Mouse (Mus musculus) stomach, embryonic 15.5 days (tissue): ENCODE measurements around the gene Cfap43. TPM values are rescaled to one million over a fixed set of nuclear protein-coding genes. Genes with fewer than 3 reads are reported as not detected.

ENCODE experiments used
- ATAC-seq: fragments of 200-750 bp; cut with Nextera tagmentation; 2 replicates; pipeline ENCODE4 v1.8.0; 2017; ENCODE audit warnings: low read depth, moderate number of reproducible peaks, moderate TSS enrichment; ENCODE audit not compliant: insufficient read depth, low FRiP score
- H3K27ac ChIP-seq: fragments of 300-500 bp; sonication (generic); 2 replicates; pipeline ENCODE4 v1.5.1; 2015; ENCODE audit warnings: mild to moderate bottlenecking, inconsistent platforms
- H3K27me3 ChIP-seq: fragments of 300-500 bp; sonication (generic); replicated peaks from 2 replicates; pipeline ENCODE4 v1.6.1; 2015; ENCODE audit warnings: inconsistent platforms
- H3K36me3 ChIP-seq: fragments of 300-500 bp; sonication (generic); 2 replicates; pipeline ENCODE4 v1.6.1; 2015; ENCODE audit warnings: inconsistent platforms
- H3K4me1 ChIP-seq: fragments of 300-500 bp; sonication (generic); 2 replicates; pipeline ENCODE4 v1.6.1; 2015; ENCODE audit warnings: inconsistent platforms
- H3K4me2 ChIP-seq: fragments of 300-500 bp; sonication (generic); 2 replicates; pipeline ENCODE4 v1.6.1; 2015; ENCODE audit warnings: mild to moderate bottlenecking, inconsistent platforms
- H3K4me3 ChIP-seq: fragments of 300-500 bp; sonication (generic); replicated peaks from 2 replicates; pipeline ENCODE4 v1.5.1; 2015; ENCODE audit warnings: inconsistent platforms
- H3K9ac ChIP-seq: fragments of 300-500 bp; sonication (generic); 2 replicates; pipeline ENCODE4 v1.6.1; 2015; ENCODE audit warnings: inconsistent platforms
- H3K9me3 ChIP-seq: fragments of 300-500 bp; sonication (generic); 2 replicates; pipeline ENCODE4 v1.6.1; 2016; ENCODE audit warnings: inconsistent platforms
- WGBS: fragments of 180-500 bp; shearing (Covaris S2); methylation state at CpG from one replicate; pipeline ENCODE4 v1.1.7; 2015; 5-methylcytosine and 5-hydroxymethylcytosine counted together
- polyA plus RNA-seq: library from polyadenylated mRNA; unstranded; fragments of >200 nt; fragmentation: Nextera tagmentation; extraction: Ambion mirVana; gene quantifications from 2 replicates; pipeline ENCODE4 v1.2.1, GENCODE M21; 2015

Cfap43 gene
- 0.39 and 0.62 TPM in 2 replicates for polyA plus RNA-seq

GRCm38 (mm10) chr19:47919126-47919965 lies at the start of gene Cfap43, which contains the start of gene Itprip:
Cfap43 (minus strand) TSS chr19:47919287.
Itprip (minus strand) TSS chr19:47919299.
- no peaks in the 10 kb centered on the region for H3K9me3 ChIP-seq
- peak within 1 kb of the TSS; percentile 97 for H3K27ac ChIP-seq
- peak; percentile 85 for ATAC-seq
- peak within 1 kb of the TSS; percentile 95 for H3K9ac ChIP-seq
- H3K4me1 ChIP-seq = peaks cover 28% of the 10 kb centered on the region
- WGBS = under 1% methylated on average over 48 of the region's 48 CpGs
- no peaks in the 10 kb centered on the region for H3K36me3 ChIP-seq
- H3K4me3 ChIP-seq = peak within 1 kb of the TSS; percentile 93
- no peaks in the 10 kb centered on the region for H3K27me3 ChIP-seq
- peak within 1 kb of the TSS; percentile 86 for H3K4me2 ChIP-seq

DNA sequence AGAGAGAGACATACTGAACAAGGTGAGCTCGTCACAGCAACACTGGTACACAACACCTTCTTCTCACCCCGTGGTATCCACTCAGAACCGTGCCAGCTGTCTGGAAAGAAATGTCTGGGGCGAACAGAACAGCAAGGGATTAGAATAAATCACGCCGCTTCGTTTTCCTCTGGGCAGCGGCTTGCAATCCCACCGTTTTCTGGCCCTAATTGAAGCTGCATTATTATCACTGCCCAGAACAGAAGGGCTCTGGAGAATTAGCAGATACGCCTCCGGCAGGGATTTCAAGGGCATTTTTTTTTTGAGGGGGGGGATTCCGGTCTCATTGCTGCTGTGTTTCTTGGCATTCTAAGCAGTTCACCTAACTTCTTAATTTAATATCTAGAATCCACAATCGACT lies 39.1 kb upstream of the Cfap43 start:
- WGBS = 78% methylated on average over 13 of the region's 13 CpGs
- H3K9ac ChIP-seq = no peak overlapping the region
- H3K36me3 ChIP-seq = no peaks in the 10 kb centered on the region

DNA sequence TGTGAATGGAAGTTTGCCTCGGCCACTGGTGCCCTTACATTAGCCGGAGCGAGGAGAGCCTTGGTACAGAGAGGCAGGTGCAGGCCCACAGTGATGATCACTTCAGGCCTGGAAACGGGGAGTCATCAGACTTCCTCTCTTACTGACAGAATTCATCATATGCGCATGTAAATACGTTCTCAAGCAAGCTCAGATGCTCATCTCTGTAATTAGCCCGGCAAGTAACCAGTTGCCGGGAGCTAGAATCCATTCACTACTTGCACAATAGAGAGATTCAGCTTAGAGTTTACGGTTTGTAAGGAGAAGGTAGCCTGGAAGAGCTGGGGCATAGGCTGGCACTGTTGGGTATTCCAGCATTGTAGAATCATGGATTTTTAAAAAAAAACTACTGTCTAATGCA lies 34.1 kb upstream of the Cfap43 start:
- no peak overlapping the region for H3K4me3 ChIP-seq
- H3K4me1 ChIP-seq = no peaks in the 10 kb centered on the region
- ATAC-seq = no peak
- no peaks in the 10 kb centered on the region for H3K9me3 ChIP-seq
- no peak overlapping the region for H3K27ac ChIP-seq
- no peak overlapping the region for H3K9ac ChIP-seq
- H3K27me3 ChIP-seq = no peaks in the 10 kb centered on the region
- WGBS = 81% methylated on average over 9 of the region's 9 CpGs
- H3K36me3 ChIP-seq = no peaks in the 10 kb centered on the region
- no peak overlapping the region for H3K4me2 ChIP-seq

More for the DNA sequence above, 39.1 kb upstream of the Cfap43 start:
- Histone ChIP-seq H3K27ac (no peak overlapping the region), H3K27me3 (no peaks in the 10 kb centered on the region), H3K4me3 (no peak overlapping the region), H3K9me3 (no peaks in the 10 kb centered on the region), H3K4me2 (no peak overlapping the region), H3K4me1 (no peaks in the 10 kb centered on the region)
- no peak for ATAC-seq

DNA sequence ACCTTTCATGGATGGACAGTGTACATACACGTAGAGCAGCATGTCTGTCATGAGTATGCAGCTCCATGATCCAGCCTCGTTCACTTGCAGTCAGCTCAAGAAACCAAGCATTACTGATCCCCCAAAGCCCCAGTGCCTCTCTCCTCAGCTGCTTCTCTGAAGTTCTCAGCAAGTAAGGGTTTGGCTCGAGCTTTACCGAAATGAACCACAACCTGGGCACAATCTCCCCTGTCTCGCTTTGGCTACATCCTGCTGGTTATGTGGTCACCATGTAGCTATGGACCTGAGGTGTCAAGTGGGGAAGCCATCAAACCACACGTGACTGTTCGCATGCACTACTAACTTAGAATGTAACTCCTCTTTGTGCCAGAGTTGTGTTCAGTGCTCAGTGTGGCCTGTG lies 31.9 kb upstream of the Cfap43 start:
- Histone ChIP-seq H3K9ac (no peak overlapping the region), H3K27me3 (no peaks in the 10 kb centered on the region), H3K4me2 (no peak overlapping the region), H3K36me3 (no peaks in the 10 kb centered on the region), H3K27ac (no peak overlapping the region), H3K9me3 (no peaks in the 10 kb centered on the region), H3K4me1 (no peaks in the 10 kb centered on the region), H3K4me3 (no peak overlapping the region)
- no peak for ATAC-seq
- 91% methylated on average over 7 of the region's 7 CpGs for WGBS

DNA sequence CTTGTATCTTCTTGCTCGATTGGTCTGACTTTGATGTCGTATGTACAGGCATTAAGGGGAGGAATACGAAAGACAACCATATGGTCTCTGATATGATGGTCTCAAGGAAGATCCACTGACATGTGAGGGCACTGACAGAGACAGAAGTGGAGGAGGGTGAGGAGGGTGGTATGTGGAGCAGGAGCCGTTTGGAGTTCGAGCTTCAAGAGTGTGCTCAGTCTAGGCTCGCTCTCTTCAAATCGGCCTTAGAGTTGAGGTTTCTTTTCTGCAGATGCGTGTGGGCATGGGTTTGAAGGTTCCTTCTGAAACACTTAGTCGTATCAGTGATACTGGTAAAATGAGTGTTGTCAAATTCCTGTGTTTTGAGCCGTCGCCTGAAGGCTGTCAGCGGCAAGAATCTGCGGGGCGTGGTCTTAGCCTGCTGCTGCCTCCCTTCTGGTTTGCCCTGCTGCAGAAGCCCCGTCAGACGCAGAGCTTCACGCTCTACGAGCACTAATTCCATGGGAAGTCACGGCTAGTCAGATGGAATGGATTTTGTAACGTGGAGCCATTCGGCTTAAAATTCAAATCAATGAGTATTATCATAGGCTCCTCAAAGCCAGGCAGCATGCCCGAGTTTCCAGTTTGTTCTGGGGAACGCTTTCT lies 27.9 kb upstream of the Cfap43 start:
- H3K4me1 ChIP-seq = no peaks in the 10 kb centered on the region
- H3K9me3 ChIP-seq = no peaks in the 10 kb centered on the region
- ATAC-seq = no peak
- no peak overlapping the region for H3K27ac ChIP-seq
- 55% methylated on average over 23 of the region's 23 CpGs for WGBS
- H3K27me3 ChIP-seq = no peaks in the 10 kb centered on the region
- no peak overlapping the region for H3K9ac ChIP-seq
- H3K4me3 ChIP-seq = no peak overlapping the region
- H3K4me2 ChIP-seq = peak overlapping the region; percentile 15; the same call in 1 of the 2 replicates
- H3K36me3 ChIP-seq = no peaks in the 10 kb centered on the region

GRCm38 (mm10) chr19:47939361-47939760 lies 20.3 kb upstream of the Cfap43 start:
- H3K4me1 ChIP-seq = no peaks in the 10 kb centered on the region; the same call in none of the 2 replicates
- WGBS = 74% methylated on average over 6 of the region's 6 CpGs
- H3K27me3 ChIP-seq = peaks cover 7% of the 10 kb centered on the region; the same call in 1 of the 2 replicates
- no peaks in the 10 kb centered on the region for H3K9me3 ChIP-seq
- no peak overlapping the region for H3K27ac ChIP-seq
- no peak overlapping the region for H3K9ac ChIP-seq
- no peak overlapping the region for H3K4me2 ChIP-seq
- no peak for ATAC-seq
- H3K4me3 ChIP-seq = no peak overlapping the region
- H3K36me3 ChIP-seq = no peaks in the 10 kb centered on the region

- peak within 1 kb of the TSS; percentile 87 for H3K4me2 ChIP-seq
- ATAC-seq = peak; percentile 77; the same call in 1 of the 2 replicates
- no peak within 1 kb of the TSS for H3K27ac ChIP-seq
- H3K9me3 ChIP-seq = no peaks in the 10 kb centered on the region
- peak within 1 kb of the TSS; percentile 41 for H3K4me3 ChIP-seq
- H3K36me3 ChIP-seq = no peaks in the 10 kb centered on the region
- no peaks in the 10 kb centered on the region; the same call in none of the 2 replicates for H3K4me1 ChIP-seq
- WGBS = 7% methylated on average over 41 of the region's 41 CpGs
- H3K27me3 ChIP-seq = peaks cover 7% of the 10 kb centered on the region; the same call in 1 of the 2 replicates
- no peak within 1 kb of the TSS for H3K9ac ChIP-seq
Measured at GRCm38 (mm10) chr19:47937443-47938406, 18.6 kb upstream of the Cfap43 start, which contains the start of gene Cfap58. Cfap58 (plus strand) TSS chr19:47937675.

DNA sequence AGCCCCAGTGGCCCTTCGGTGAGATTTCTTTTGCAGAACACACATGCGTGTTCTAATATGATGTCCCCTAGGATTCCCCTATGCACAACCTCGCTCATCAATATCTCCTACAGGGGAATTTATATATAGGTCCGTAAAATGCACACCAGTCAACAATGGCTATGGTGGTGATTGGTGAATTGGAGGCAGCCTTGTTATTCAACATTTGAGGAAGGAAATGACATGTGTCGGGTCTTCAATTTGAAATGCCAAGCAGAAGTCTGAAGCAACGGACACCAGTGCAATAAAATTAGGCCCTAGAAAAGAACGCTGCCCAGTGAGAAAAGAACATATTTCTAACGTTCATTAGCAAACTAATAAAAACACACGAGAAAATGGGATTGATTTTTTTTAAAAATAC lies 17.9 kb upstream of the Cfap43 start:
- Histone ChIP-seq H3K9me3 (no peaks in the 10 kb centered on the region), H3K27me3 (peaks cover 7% of the 10 kb centered on the region; the same call in 1 of the 2 replicates), H3K4me3 (peak overlapping the region; percentile 41; the same call in 1 of the 2 replicates), H3K9ac (no peak overlapping the region), H3K36me3 (no peaks in the 10 kb centered on the region), H3K27ac (no peak overlapping the region), H3K4me1 (no peaks in the 10 kb centered on the region; the same call in none of the 2 replicates), H3K4me2 (peak overlapping the region; percentile 87; the same call in 1 of the 2 replicates)
- 65% methylated on average over 9 of the region's 9 CpGs for WGBS
- no peak for ATAC-seq

GRCm38 (mm10) chr19:47936490-47936889 lies 17.4 kb upstream of the Cfap43 start:
- H3K4me1 ChIP-seq = no peaks in the 10 kb centered on the region; the same call in none of the 2 replicates
- no peak overlapping the region for H3K27ac ChIP-seq
- ATAC-seq = no peak
- H3K9ac ChIP-seq = no peak overlapping the region
- no peaks in the 10 kb centered on the region for H3K36me3 ChIP-seq
- no peak overlapping the region for H3K4me3 ChIP-seq
- peaks cover 7% of the 10 kb centered on the region; the same call in 1 of the 2 replicates for H3K27me3 ChIP-seq
- H3K9me3 ChIP-seq = no peaks in the 10 kb centered on the region
- 83% methylated on average over 11 of the region's 11 CpGs for WGBS
- no peak overlapping the region for H3K4me2 ChIP-seq

GRCm38 (mm10) chr19:47935530-47935929 lies 16.4 kb upstream of the Cfap43 start:
- no peaks in the 10 kb centered on the region for H3K9me3 ChIP-seq
- 72% methylated on average over 6 of the region's 6 CpGs for WGBS
- no peaks in the 10 kb centered on the region; the same call in none of the 2 replicates for H3K4me1 ChIP-seq
- no peak overlapping the region for H3K4me3 ChIP-seq
- no peak overlapping the region for H3K4me2 ChIP-seq
- H3K27me3 ChIP-seq = peaks cover 7% of the 10 kb centered on the region; the same call in 1 of the 2 replicates
- ATAC-seq = no peak
- H3K27ac ChIP-seq = no peak overlapping the region
- no peaks in the 10 kb centered on the region for H3K36me3 ChIP-seq
- H3K9ac ChIP-seq = no peak overlapping the region

DNA sequence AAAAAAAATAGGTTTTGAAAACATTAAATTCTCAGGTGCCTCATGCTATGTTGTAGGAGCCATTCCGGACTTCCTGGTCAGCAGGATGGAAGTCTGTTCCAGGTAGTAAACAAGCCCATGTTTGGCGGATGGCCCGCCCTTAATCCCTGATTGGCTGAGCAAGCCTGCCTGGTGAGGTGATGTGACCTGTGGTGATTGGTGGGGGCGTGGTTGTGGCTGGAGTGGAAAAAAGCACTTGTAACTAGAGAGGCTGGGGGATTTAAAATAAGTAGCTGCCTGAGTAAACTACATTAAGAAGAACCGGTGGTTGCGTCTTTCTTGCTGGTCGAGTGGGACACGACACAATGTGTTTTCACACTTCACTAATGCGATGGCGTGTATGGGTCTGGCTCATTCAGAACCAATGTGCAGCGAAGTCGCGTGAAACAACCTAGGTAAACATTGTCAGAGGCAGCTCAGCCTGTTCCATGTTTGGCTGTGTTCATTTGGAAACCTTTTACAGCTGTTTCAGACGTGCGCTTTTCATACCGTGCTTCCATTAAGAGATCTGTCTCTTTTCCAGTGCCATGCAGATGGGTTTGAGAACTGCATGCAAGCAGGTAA lies 15.7 kb upstream of the Cfap43 start:
- ATAC-seq = no peak

More for the DNA sequence above, 15.7 kb upstream of the Cfap43 start:
- Histone ChIP-seq H3K4me3 (no peak overlapping the region), H3K36me3 (no peaks in the 10 kb centered on the region), H3K4me1 (no peaks in the 10 kb centered on the region; the same call in none of the 2 replicates), H3K4me2 (no peak overlapping the region), H3K27ac (no peak overlapping the region; the same call in 1 of the 2 replicates), H3K27me3 (peaks cover 7% of the 10 kb centered on the region; the same call in 1 of the 2 replicates), H3K9ac (no peak overlapping the region), H3K9me3 (no peaks in the 10 kb centered on the region)
- WGBS = 65% methylated on average over 16 of the region's 16 CpGs
